Mouse (Mus musculus): ENCODE measurements around the gene Slc8a1.

GRCm38 (mm10) chr17:81787350-81787749, 49.2 kb upstream of the Slc8a1 start:
- TF ChIP-seq POLR2A (IDR thresholded peaks at IDR 0.05; ENCODE audit: borderline replicate concordance, extremely low read depth, insufficient read depth, insufficient read length, poor library complexity, severe bottlenecking) (no peak), CTCF (IDR thresholded peaks at IDR 0.05; ENCODE audit: borderline replicate concordance, extremely low read depth, insufficient read depth, insufficient read length) (peak; percentile 49; the same call in 1 of the 2 replicates)

Measured in brain, embryonic 14.5 days (tissue).